Mouse (Mus musculus) intestine, postnatal 0 days (tissue): ENCODE data around the gene Kcnj10. TPM values are rescaled to one million over a fixed set of nuclear protein-coding genes. Genes with fewer than 3 reads are reported as not detected.
A peak's percentile ranks its signal among the peaks of the same experiment; 100 is the strongest.

ENCODE experiments used
- ATAC-seq: fragments of 200-750 bp; cut with Nextera tagmentation; 2 replicates; pipeline ENCODE4 v1.8.0; 2017; ENCODE audit warnings: mild to moderate bottlenecking, moderate TSS enrichment, moderate library complexity
- H3K27ac ChIP-seq: fragments of 300-500 bp; sonication (generic); 2 replicates; pipeline ENCODE4 v1.5.1; 2014; ENCODE audit warnings: mild to moderate bottlenecking, low read depth, low read length, moderate library complexity
- H3K27me3 ChIP-seq: fragments of 300-500 bp; sonication (generic); replicated peaks from 2 replicates; pipeline ENCODE4 v1.6.1; 2014; ENCODE audit warnings: low read length, mixed read lengths; ENCODE audit not compliant: control insufficient read depth, insufficient read depth
- H3K36me3 ChIP-seq: fragments of 300-500 bp; sonication (generic); 2 replicates; pipeline ENCODE4 v1.6.1; 2014; ENCODE audit warnings: mild to moderate bottlenecking, moderate library complexity; ENCODE audit not compliant: control insufficient read depth, insufficient read depth
- H3K4me1 ChIP-seq: fragments of 300-500 bp; sonication (generic); replicated peaks from 2 replicates; pipeline ENCODE4 v1.6.1; 2014; ENCODE audit warnings: antibody characterized with exemption, low read length, mixed read lengths; ENCODE audit not compliant: control insufficient read depth, insufficient read depth
- H3K4me2 ChIP-seq: fragments of 300-500 bp; sonication (generic); replicated peaks from 2 replicates; pipeline ENCODE4 v1.6.1; 2014; ENCODE audit warnings: low read depth, mild to moderate bottlenecking, moderate library complexity
- H3K4me3 ChIP-seq: fragments of 300-500 bp; sonication (generic); 2 replicates; pipeline ENCODE4 v1.5.1; 2014; ENCODE audit warnings: low read depth, low read length
- H3K9ac ChIP-seq: fragments of 300-500 bp; sonication (generic); 2 replicates; pipeline ENCODE4 v1.6.1; 2014; ENCODE audit warnings: mild to moderate bottlenecking, low read depth, low read length
- H3K9me3 ChIP-seq: fragments of 300-500 bp; sonication (generic); 2 replicates; pipeline ENCODE4 v1.6.1; 2016; ENCODE audit warnings: mixed run types; ENCODE audit not compliant: control insufficient read depth
- CTCF ChIP-seq: sonication (generic); IDR thresholded peaks from 2 replicates; pipeline ENCODE4 v1.5.1; 2016; ENCODE audit warnings: low read depth, mild to moderate bottlenecking, control low read depth, antibody characterized with exemption, moderate library complexity
- WGBS: fragments of 180-500 bp; shearing (Covaris S2); extraction: QIAGEN DNeasy Blood & Tissue Kit; methylation state at CpG from one replicate; pipeline ENCODE4 v1.1.7; 2014; 5-methylcytosine and 5-hydroxymethylcytosine counted together
- polyA plus RNA-seq: library from polyadenylated mRNA; unstranded; fragments of >200 nt; fragmentation: Nextera tagmentation; extraction: Ambion mirVana; gene quantifications from 2 replicates; pipeline ENCODE4 v1.2.1, GENCODE M21; 2015

The Kcnj10 gene
- polyA plus RNA-seq, 1 experiment from 2014 or later, result 0.17 TPM

DNA sequence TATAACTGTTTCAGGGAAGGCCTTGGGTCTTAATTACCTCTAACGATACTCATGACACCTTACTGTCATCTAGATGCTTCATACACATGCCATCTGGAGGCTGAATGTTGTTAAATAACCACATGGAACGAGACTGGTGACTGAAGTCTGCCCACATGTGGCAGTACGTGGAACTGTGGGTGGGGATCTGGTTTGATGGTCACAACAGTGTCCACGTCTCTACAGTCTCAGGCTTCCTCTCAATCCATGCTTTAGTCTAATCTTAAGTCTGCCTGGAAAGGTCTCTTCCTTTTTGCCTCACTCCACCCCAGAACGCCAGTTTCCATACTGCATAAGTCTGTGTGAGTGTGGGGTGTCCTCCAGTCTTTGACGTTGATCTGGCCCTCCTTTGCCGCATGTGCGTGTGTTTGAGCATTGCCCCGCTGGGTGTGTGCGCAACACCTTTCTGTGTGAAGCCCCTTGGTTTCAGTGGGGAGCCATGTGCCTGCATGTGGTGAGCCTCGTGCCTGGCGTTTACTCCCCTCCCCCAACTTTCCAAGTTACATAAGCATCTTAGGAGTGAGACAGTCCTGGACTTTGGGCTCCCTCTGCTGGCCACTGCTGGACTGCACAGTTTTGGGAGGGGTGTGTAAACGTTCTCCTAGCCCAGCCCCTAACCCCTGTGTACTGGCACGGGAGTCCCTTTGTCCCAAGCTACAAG, 31.2 kb upstream of the Kcnj10 start:
- WGBS, result 1% methylated on average over 14 of the region's 14 CpGs
- Histone ChIP-seq H3K4me3 (peak overlapping the region; percentile 22; the same call in 1 of the 2 replicates), H3K36me3 (no peaks in the 10 kb centered on the region), H3K27ac (0 out of 2 replicates have a peak overlapping the region, but pooled peaks have one; percentile 2), H3K27me3 (no peaks in the 10 kb centered on the region), H3K9ac (no peak overlapping the region), H3K4me1 (0 out of 2 replicates have a peak, but pooled peaks cover 6% of the 10 kb centered on the region), H3K4me2 (peak overlapping the region; percentile 74), H3K9me3 (no peaks in the 10 kb centered on the region)
- peak; percentile 39 for ATAC-seq
- TF ChIP-seq CTCF, result peak; percentile 93

- WGBS, result under 1% methylated on average over 23 of the region's 23 CpGs
- peak; percentile 79 for ATAC-seq
- Histone ChIP-seq H3K9me3 (no peaks in the 10 kb centered on the region), H3K36me3 (peaks cover 5% of the 10 kb centered on the region; the same call in 1 of the 2 replicates), H3K4me2 (peak overlapping the region; percentile 90), H3K27me3 (no peaks in the 10 kb centered on the region), H3K27ac (peak overlapping the region; percentile 98), H3K4me1 (0 out of 2 replicates have a peak, but pooled peaks cover 6% of the 10 kb centered on the region), H3K9ac (peak overlapping the region; percentile 69), H3K4me3 (peak overlapping the region; percentile 63)
- TF ChIP-seq CTCF, result peak; percentile 43
These were observed 29.6 kb upstream of the Kcnj10 start for GRCm38 (mm10) chr1:172311248-172311906.

DNA sequence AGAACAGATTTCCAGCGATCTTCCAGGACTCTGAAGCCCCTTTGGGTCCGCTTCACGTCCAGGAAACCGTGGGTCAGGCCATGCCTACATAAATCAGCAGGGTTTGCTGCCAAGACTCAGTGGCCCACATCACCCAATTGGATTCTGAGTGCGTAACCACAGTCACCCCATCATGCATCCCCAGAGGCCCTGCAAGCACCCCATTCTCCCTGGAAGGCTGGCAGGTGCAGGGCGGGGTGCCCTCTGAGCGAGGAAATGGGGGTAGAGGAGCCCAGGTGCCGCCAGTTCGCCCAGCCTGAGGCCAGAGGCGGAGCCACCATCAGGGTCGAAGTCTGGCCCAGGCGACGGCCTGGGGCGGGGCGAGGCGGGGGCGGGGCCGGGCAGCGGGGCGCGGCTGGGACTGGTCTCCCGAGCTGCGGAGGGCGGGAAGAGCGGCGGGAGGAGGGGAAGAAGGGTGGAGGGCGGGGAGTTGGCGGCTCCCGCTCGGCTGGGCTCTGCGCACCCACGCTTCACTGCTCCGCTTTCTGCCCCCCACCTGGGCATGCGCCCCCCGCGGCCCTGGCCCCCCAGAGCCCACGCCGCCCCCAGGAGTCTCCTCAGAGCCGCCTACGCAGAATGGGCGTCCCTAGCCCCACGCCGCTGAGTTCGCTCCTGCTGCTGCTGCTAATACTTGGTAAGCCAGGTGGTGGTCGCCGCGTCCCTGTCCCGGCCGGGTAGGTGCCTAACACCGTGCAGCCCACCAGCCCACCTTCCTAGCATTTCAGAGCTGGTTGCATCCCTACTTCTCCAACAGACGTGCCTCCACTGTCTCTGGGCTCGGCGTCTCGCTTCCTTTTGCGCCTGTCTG, 28.9 kb upstream of the Kcnj10 start:
- no peak for TF ChIP-seq CTCF
- WGBS, result 0% methylated on average over 30 of the region's 55 CpGs
- H3K4me2 ChIP-seq, result peak overlapping the region; percentile 90
- peak overlapping the region; percentile 69 for H3K9ac ChIP-seq
- peak overlapping the region; percentile 63 for H3K4me3 ChIP-seq
- no peaks in the 10 kb centered on the region for H3K9me3 ChIP-seq
- H3K4me1 ChIP-seq, result 0 out of 2 replicates have a peak, but pooled peaks cover 6% of the 10 kb centered on the region
- H3K36me3 ChIP-seq, result peaks cover 12% of the 10 kb centered on the region; the same call in 1 of the 2 replicates
- H3K27me3 ChIP-seq, result no peaks in the 10 kb centered on the region
- ATAC-seq, result peak; percentile 83
- H3K27ac ChIP-seq, result peak overlapping the region; percentile 98

DNA sequence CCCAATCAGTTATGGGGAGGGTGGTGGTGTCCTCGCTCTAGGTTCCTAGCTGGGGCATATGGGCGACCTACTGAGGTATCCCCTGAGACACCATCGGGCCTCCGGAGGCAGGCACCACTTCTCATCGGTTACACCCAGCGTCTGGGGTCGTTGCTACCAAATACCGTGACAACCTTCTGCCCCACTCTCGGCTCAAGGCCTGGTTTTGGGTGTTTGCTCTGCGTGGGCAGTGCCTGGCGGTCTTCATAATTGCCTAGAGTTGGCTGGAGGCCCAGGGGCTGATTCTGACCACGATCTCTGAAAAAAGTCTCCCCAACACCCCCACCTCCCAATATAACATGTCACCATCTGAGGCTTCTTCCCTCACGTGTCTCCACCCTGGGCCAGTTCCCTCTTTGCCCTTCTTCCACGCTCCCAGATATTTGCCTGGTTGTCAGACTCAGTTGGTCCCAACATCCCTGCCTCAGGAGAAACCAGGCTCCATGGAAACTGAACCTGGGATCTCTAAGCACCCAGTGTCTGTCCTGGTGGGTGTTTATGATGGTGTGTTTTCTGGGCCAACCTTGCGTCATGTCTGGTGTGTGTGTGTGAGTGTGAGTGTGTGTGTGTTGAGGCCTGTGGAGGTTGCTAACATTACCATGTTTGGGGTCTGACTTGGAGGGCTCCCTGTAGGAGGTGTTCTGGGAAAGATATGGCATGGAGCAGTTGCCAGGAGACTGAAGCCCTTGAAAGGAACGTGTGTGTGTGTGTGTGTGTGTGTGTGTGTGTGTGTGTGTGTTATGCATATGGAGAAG, 28.0 kb upstream of the Kcnj10 start:
- 10% methylated on average over 16 of the region's 16 CpGs for WGBS
- peak overlapping the region; percentile 90 for H3K4me2 ChIP-seq
- no peaks in the 10 kb centered on the region for H3K9me3 ChIP-seq
- ATAC-seq, result no peak
- peaks cover 21% of the 10 kb centered on the region; the same call in 1 of the 2 replicates for H3K36me3 ChIP-seq
- H3K27me3 ChIP-seq, result no peaks in the 10 kb centered on the region
- 0 out of 2 replicates have a peak, but pooled peaks cover 6% of the 10 kb centered on the region for H3K4me1 ChIP-seq
- peak overlapping the region; percentile 63 for H3K4me3 ChIP-seq
- H3K9ac ChIP-seq, result peak overlapping the region; percentile 69
- no peak for TF ChIP-seq CTCF
- H3K27ac ChIP-seq, result no peak overlapping the region

DNA sequence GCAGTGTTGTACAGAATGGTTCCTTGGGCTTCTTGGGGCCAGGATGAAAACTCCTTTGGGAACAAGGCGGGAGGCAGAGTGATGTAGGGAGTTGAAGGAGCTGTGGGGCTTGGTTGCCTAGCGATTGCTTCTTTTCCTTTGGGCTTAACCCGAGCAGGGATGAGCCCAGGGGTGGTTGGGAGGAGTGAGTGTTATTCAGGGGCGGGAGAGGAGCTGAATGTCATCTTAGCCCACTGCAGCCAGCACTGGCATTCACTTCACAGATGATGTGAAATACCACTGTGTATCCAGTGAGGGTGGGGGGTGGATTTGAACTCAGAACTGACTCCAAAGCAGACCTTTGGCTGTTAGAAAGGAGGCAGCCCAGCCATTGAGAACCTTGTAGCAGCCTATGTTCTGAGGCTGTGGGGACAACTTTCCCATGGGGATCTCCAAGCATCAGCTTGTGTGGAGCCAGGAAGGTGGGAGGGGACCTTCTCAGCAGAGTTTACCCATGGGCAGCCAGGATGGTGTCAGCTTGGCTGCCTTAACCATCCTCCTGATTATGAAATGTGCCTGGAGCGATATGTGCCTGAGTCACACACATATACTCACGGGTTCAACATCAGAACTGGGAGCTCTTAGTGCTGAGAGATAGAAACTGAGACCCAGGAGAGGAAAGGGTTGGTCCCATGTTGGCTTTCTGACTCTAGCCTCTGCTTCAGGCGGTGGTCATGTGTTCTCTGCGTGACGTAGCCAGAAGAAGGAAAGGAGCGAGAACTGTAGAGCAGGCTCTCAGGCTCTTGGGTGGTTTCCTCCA, 27.2 kb upstream of the Kcnj10 start:
- Histone ChIP-seq H3K4me1 (0 out of 2 replicates have a peak, but pooled peaks cover 6% of the 10 kb centered on the region), H3K36me3 (peaks cover 29% of the 10 kb centered on the region; the same call in 1 of the 2 replicates), H3K4me2 (peak overlapping the region; percentile 90; the same call in 1 of the 2 replicates), H3K9me3 (no peaks in the 10 kb centered on the region), H3K9ac (no peak overlapping the region), H3K4me3 (no peak overlapping the region), H3K27ac (no peak overlapping the region), H3K27me3 (no peaks in the 10 kb centered on the region)
- no peak for TF ChIP-seq CTCF
- WGBS, result 79% methylated on average over 10 of the region's 10 CpGs
- no peak for ATAC-seq
